Mouse (Mus musculus): Measurements from ENCODE around the gene Fam83f. TPM values are rescaled to one million over a fixed set of nuclear protein-coding genes. Genes with fewer than 3 reads are reported as not detected.
A peak's percentile ranks its signal among the peaks of the same experiment; 100 is the strongest.

Gene Fam83f
- total RNA-seq, 2 experiments from 2014 or later, result 1.5 to 2.0 TPM

DNA sequence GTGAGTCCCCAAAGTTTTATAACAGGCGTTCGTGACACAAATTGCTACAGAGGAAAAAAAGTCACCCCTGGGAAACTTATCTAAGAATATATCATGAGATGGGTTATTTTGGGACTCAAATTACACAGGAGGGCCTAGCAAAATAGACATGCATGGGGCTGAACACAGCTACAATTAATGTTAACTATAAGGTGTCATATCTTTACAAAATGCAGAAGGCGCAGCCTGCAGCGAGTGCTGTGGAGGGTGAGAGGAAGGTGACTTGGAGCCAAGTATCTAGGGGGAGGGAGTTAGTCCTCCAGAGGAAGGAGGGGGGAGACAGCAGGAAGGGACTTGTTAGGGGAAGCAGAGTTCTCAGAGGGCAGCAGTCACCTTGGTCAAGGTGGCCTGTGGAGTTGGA is 7.2 kb upstream of the Fam83f start:
- DNase-seq, result no peak

DNA sequence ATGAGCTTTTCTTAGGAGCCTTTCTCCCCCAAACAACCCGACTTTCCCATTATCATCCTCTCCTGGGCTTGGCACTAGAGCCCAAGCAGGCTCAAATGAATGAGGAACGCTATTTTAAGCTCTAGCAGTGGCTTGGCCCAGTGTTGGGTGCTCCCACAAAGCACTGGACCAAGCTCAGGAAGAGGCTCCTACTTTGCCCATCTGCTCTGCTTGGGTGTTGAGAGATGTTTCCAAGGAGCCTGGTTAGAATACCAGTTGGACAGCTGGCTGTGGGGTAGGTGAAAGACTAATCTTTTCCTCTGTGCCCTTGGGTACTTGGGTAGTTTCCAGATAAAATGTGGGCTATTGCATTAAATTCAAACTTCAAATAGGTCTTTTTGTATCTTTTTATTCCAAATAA is 1.2 kb downstream of the Fam83f start:
- DNase-seq, result no peak

DNA sequence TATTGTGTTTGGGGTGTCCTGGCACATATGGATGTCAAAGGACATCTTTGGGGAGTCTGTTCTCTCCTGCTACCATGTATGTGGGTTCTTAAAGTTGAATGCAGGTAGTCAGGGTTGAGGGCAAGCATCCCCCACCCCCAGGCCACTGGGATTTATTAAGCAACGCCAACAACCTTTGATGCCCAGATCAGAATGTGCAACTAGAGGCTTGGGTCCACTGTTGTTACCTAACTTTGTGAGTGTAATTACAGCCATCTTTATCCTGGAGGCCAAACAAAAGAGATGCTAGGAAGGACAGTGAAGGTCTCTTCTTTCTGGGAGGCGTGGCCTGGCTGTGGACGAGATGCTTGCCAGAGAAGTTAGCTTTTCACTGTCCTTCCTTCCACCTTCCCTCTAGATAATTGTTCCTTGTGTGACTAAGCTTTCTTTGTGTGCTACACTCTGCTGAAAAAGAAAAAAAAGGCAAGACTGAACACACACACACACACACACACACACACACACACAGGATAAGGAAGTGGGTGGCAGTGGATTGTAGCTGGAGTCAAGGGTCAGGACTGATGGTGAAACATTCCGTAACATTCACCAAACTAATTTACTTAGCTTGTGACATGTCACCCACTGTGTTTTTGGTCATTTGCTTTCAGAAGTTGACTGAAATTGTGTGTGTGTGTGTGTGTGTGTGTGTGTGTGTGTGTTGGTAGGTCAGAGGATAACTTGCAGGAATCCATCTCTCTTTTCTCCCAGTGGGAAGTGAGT is 1.9 kb downstream of the Fam83f start:
- no peak for DNase-seq

DNA sequence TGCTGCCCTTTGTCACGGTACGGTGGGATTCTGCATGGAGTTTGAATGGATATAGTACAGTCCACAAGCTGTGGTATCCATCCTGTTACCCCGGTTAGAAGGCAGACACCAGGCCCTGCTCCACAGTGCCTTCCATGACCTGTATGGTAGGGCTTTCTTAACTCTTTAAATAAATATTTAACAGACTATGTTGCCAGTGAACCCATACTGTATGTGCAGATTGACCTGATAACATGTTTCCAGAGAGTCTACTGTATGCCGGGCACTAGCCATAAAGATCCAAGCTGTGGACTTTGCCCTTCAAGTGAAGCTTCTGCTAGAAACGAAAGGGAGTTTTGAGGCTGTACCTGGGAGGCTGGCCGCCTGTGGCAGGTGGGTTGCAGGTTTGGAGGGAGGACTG is 3.1 kb downstream of the Fam83f start:
- DNase-seq, result no peak

DNA sequence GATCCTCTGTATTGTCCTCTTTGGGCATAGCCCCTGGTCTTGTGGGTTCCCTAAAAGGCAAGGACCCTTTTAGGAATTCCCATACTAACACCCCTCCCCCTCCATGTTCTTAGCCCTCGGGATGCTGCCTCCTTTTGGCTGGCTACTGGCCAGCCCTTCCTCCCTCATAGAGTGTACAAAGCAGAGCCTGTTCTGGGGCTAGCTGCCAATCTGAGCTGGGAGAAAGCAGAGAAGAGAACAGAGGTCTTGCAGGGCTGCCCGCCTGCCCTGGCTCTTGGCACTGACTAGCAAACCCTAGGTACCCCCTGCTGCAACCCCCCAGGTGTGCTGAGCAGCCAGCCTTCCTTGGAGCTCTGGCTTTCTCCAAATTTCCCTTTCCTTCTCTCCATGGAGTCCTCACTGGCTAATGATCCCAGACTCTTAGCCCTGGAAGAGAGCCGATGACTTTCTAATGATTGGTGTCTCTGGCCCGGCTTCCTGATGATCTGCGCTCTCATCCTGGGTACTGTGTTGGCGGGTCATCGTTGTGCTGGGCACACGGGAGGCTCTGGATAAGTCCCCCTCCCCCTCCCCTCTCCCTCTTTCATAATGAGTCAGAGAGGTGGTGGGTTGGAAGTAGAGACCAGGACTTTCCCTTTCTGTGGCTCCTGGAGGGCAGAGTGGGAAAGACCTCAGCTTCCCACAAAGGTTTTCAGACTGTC is 8.0 kb downstream of the Fam83f start:
- DNase-seq, result peak; percentile 35

DNA sequence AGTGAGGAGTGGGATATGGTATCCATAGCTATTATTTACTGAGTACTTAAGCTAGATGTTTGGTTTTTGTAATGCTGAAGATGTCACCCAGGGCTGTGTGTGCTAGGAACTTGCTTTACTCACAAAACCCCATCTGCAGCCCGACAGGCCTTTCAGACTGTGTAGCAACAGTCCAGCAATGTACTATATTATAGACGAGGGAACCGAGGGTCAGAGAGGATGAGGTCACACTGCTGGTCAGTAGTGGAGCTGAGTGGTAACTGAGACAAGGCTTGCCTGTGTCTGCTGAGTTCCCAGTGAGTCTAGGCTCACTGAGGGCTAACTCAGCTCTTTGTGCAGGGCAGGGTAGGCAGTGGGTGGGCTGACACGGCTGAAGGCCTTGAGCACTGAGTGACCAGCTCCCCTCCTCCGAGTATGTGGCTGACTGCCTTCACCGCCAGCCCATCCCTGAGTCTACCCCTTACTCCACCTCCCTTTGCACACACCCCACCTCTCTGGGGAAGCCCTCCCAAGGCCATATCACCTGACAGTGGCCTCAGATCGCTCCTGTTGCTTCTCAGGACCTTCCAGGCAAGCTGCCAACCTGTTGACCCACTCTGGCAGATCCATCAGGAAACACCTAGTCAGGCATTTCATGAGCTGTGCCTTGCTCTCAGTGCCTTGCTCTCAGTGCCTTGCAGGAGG is 8.8 kb downstream of the Fam83f start:
- DNase-seq, result no peak

DNA sequence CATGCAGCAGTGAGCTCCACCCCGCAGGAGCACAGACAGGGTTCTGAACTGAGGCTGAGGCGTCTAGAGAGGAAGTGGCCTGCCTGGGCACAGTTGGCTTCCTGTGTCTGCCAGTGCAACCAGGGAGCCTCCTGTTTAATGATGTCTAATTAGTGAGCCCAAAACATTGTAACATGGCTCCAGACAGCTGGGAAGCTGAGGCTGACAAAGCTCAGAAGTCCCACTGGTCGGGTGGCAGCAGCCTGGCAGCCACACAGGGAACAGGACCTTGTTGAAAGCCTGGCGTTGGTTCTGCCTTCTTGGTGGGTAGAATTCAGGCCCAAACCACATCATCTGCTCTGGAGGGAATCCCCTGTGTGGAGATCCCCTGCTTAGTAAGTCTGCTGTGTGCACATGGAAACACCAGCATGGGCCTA is 9.8 kb downstream of the Fam83f start:
- DNase-seq, result no peak

- DNase-seq, result no peak
These were observed 10.7 kb downstream of the Fam83f start for GRCm38 (mm10) chr15:80682343-80682742.

GRCm38 (mm10) chr15:80683151-80683550 is 11.5 kb downstream of the Fam83f start:
- DNase-seq, result no peak

DNA sequence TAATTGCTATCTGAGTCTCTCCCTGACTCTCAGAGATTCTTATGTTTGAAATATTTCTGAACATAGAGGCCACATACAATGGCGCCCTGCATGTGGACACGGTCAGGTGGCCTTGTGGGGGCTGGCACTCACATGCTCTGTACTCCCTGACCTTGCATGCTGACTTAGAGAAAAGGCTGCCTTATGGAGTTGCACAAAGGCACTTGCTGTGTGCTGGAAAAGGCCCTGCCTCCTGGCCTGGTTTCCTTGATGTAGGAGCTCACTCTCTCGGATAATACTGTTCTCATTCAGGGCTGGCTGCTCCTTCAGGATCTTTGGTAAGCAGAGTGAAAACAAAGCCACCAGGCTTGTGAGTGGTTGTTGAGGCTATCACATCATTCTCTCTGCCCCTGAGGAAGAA is 12.3 kb downstream of the Fam83f start:
- DNase-seq, result no peak

DNA sequence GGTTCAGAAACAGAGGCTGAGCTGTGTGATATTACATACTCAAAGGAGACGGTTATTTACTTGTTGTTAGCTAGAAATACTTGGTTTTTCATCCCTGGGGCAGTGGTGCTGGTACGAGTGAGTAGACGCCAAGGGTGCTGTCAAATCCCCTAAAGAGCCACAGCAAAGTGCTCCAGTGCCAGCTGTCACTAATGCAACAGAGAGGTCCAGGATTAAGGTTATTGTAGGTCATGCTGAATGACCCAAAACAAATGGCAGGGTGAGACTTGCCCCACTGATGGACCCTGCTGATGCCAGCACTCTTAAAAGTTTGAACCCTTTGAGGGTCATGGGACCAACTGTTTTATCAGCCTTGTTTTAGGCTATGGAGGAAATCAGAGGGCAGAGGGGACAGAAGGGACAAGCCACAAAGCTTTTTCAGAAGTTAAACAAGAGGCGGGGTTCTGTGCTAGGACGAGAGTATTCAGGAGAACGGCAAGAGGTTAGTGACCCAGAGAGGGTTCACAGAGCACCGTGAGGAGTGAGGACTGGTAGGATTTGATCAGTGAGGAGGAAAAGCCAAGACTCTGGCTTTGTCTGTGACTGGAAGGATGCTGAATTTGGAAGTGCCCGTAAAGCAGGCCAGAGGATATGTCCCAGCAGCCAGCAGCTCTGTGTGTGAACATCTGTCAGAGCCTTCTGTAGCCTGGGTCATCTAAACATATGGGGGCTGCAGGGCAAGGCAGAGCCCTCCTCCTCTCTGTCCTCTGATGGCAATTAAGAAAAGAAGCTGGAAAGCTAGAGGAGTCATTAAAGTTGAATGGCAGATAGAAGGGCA is 13.3 kb downstream of the Fam83f start:
- no peak for DNase-seq

- no peak for DNase-seq
These were observed 13.9 kb downstream of the Fam83f start for GRCm38 (mm10) chr15:80685603-80685895.

GRCm38 (mm10) chr15:80688536-80688935 is 16.9 kb downstream of the Fam83f start:
- no peak for DNase-seq

DNA sequence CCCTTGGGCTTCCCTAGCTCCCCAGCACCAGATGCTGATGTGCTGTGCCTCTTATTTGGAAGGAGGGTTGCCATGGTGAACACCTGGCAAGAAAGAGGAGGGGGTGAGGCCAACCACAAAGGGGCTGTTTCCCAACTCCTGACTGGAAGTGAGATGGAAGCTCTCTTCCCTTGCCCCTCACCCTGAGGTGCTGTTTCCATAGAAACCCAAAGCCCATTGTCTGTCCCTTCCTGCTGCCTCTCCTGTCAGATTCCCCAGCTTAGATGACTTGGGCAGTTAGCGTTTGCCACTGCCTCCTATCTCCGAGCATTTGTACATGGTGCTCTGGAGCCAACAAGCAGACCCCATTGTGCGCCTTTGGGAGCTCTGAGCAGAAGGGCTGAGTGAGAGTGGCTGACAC is 21.8 kb downstream of the Fam83f start:
- DNase-seq, result no peak

GRCm38 (mm10) chr15:80694125-80694910 is 22.7 kb downstream of the Fam83f start:
- peak; percentile 76 for DNase-seq

DNA sequence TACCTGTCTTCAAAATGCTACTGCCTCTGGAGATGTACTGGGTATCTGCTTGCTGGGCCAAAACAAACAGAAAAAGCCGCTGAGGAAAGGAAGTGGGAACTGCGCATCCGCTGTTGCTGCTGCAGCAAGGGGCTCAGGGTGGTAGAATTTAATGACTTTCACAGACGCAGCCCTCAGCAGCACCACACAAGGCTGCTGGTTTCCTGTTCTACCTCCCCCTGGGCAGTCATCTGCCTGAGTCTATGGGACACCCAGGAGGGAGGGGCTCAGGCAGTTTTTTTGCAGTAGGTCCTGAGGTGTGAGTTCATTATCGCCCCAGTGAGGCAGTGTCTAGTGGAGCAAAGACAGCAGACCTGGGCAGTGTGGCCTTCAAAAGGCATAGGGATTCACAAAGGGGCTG is 25.9 kb downstream of the Fam83f start:
- no peak for DNase-seq

DNA sequence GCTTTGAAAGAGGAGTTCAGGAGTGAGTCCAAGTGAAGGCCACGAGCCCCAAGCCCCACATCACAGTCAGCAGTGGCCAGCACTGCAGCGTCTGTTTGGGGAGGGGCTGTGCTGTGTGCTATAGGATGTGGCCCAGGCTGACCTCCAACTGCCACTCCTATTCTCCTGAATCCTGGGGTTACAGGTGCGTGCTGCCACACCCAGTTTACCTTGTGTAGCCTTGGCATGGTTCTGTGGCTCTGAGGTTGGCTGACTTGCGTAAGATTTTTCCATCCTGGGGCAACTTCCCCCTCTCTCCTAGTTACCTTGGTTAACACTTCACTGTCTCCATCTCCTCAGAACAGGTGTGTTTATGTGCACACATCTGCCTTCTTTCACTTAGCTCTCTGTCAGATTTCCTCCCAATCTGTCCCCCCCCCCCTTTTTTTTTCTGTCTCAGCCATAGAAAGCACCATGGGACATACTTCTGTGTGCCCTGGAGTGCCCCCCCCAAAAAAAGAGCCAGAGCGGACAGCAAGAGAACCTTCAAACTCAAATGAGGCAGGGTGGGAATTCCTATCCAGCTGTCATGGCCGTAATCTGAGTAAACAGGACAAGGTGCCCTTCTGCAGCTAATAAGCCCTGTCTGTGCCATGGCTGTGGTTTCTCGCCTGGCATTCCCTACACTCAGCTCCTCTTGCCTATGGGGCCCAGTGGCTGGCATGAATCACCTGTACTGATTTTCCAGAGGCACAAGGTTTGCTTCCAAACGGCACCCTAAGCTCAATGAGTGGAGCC is 30.0 kb downstream of the Fam83f start:
- DNase-seq, result no peak

- no peak for DNase-seq
These were observed 31.3 kb downstream of the Fam83f start for GRCm38 (mm10) chr15:80702910-80703309.

DNA sequence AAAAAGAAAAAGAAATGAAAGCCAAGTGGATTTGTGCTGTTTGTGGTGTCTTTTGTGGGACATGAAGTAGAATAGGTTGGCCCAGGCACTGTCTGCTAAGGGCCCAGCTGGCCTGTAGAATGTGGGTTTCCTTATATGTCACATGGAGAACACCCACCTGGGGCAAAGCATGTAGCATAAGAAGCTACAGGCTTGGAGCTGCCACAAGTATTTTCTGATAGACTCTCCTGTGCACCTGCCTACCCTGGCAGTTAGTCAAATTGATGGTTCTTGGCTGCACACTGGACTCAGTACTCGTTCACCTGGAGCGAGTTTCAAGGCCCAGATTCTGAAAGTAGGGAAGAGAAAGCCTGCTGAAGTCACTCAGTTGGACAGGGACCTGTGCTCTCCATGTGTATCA is 31.8 kb downstream of the Fam83f start:
- no peak for DNase-seq

GRCm38 (mm10) chr15:80704267-80704666 is 32.6 kb downstream of the Fam83f start:
- DNase-seq, result peak; percentile 87

All from adrenal gland, postnatal 10 days (tissue).